Mouse (Mus musculus): ENCODE measurements around the gene Lypd3. TPM values are rescaled to one million over a fixed set of nuclear protein-coding genes. Genes with fewer than 3 reads are reported as not detected.
A peak's percentile ranks its signal among the peaks of the same experiment; 100 is the strongest.

Lypd3 gene
- total RNA-seq (2021) = under 1 TPM; 0.68 to 0.77 TPM

GRCm38 (mm10) chr7:24636264-24636663 is at the start of gene Lypd3:
Lypd3 (plus strand) TSS chr7:24636550.
- intact Hi-C loops (cut with DNase I) = no loop called here
- DNase-seq = no peak

GRCm38 (mm10) chr7:24586828-24587227 is 49.5 kb upstream of the Lypd3 start:
- intact Hi-C loops (cut with DNase I) = no loop called here
- DNase-seq = peak; percentile 30

GRCm38 (mm10) chr7:24587330-24588105 is 48.8 kb upstream of the Lypd3 start, which contains the start of the genes Ethe1 and Zfp575:
Ethe1 (plus strand) TSS chr7:24587543.
Zfp575 (minus strand) TSS chr7:24587641.
- intact Hi-C loops (cut with DNase I) = no loop called here
- peak; percentile 88 for DNase-seq

- DNase-seq = no peak
- intact Hi-C loops (cut with DNase I) = no loop called here
These were observed 48.0 kb upstream of the Lypd3 start for GRCm38 (mm10) chr7:24588336-24588735.

- no peak for DNase-seq
- intact Hi-C loops (cut with DNase I) = no loop called here
These were observed 44.6 kb upstream of the Lypd3 start for GRCm38 (mm10) chr7:24591735-24592134.

- intact Hi-C loops (cut with DNase I) = no loop called here
- DNase-seq = no peak
These were observed 44.2 kb upstream of the Lypd3 start for GRCm38 (mm10) chr7:24592163-24592562.

- intact Hi-C loops (cut with DNase I) = no loop called here
These were observed 43.6 kb upstream of the Lypd3 start for GRCm38 (mm10) chr7:24592781-24593180.

GRCm38 (mm10) chr7:24593621-24594308 is 42.6 kb upstream of the Lypd3 start:
- intact Hi-C loops (cut with DNase I) = no loop called here

More at GRCm38 (mm10) chr7:24592781-24593180, 43.6 kb upstream of the Lypd3 start:
- DNase-seq = no peak

GRCm38 (mm10) chr7:24594309-24594803 is 42.0 kb upstream of the Lypd3 start:
- DNase-seq = no peak
- intact Hi-C loops (cut with DNase I) = no loop called here

More at GRCm38 (mm10) chr7:24593621-24594308, 42.6 kb upstream of the Lypd3 start:
- DNase-seq = peak; percentile 69

GRCm38 (mm10) chr7:24595464-24595863 is 40.9 kb upstream of the Lypd3 start:
- no peak for DNase-seq
- intact Hi-C loops (cut with DNase I) = no loop called here

- intact Hi-C loops (cut with DNase I) = no loop called here
These were observed 38.2 kb upstream of the Lypd3 start for GRCm38 (mm10) chr7:24598121-24598520.

GRCm38 (mm10) chr7:24599211-24600067 is 36.9 kb upstream of the Lypd3 start:
- DNase-seq = no peak
- intact Hi-C loops (cut with DNase I) = loop anchor here (5.0 kb wide), 2 partner anchors 43 to 63 kb away; no protein-coding TSS in a partner anchor

More at GRCm38 (mm10) chr7:24598121-24598520, 38.2 kb upstream of the Lypd3 start:
- DNase-seq = no peak

- intact Hi-C loops (cut with DNase I) = loop anchor here (5.0 kb wide), 2 partner anchors 41 to 61 kb away; no protein-coding TSS in a partner anchor
- DNase-seq = peak; percentile 98
These were observed 35.3 kb upstream of the Lypd3 start for GRCm38 (mm10) chr7:24600941-24601597.

- intact Hi-C loops (cut with DNase I) = no loop called here
- DNase-seq = no peak
These were observed 30.8 kb upstream of the Lypd3 start for GRCm38 (mm10) chr7:24605561-24605960.

- intact Hi-C loops (cut with DNase I) = no loop called here
- no peak for DNase-seq
These were observed 30.3 kb upstream of the Lypd3 start for GRCm38 (mm10) chr7:24606046-24606445.

- DNase-seq = peak; percentile 23
- intact Hi-C loops (cut with DNase I) = no loop called here
These were observed 28.3 kb upstream of the Lypd3 start for GRCm38 (mm10) chr7:24608017-24608416.

- no peak for DNase-seq
- intact Hi-C loops (cut with DNase I) = no loop called here
These were observed 27.8 kb upstream of the Lypd3 start for GRCm38 (mm10) chr7:24608561-24608960.

GRCm38 (mm10) chr7:24610144-24610878 is 26.0 kb upstream of the Lypd3 start, which contains the start of gene Phldb3:
Phldb3 (plus strand) TSS chr7:24610763.
- DNase-seq = no peak
- intact Hi-C loops (cut with DNase I) = no loop called here

GRCm38 (mm10) chr7:24610879-24611494 is 25.4 kb upstream of the Lypd3 start:
- intact Hi-C loops (cut with DNase I) = no loop called here
- DNase-seq = no peak

Measured in left cerebral cortex, postnatal 4 days (tissue).